Mouse (Mus musculus) CH12.LX (cell line): ENCODE data around the gene Arhgap33.

Source experiments
- CTCF ChIP-seq, 2 experiments: IDR thresholded peaks in 1 of 2; conservative IDR thresholded peaks in 1 of 2; 2 replicates each; pipeline ENCODE4 v1.5.1; 2011 to 2012; ENCODE audit warnings: low read depth in 2 of 2, low read length in 2 of 2, improper control_type of control experiment in 1 of 2, inconsistent platforms in 1 of 2, mild to moderate bottlenecking in 1 of 2, moderate library complexity in 1 of 2
- MAFK ChIP-seq: IDR thresholded peaks from 2 replicates; pipeline ENCODE4 v1.6.1; 2011; ENCODE audit warnings: low read length, improper control_type of control experiment; ENCODE audit not compliant: insufficient replicate concordance
- POLR2AphosphoS2 ChIP-seq: IDR thresholded peaks from 2 replicates; pipeline ENCODE4 v1.6.1; 2011; ENCODE audit warnings: low read depth, low read length, improper control_type of control experiment
- ZMIZ1 ChIP-seq: IDR thresholded peaks from 2 replicates; pipeline ENCODE4 v1.6.1; 2012; ENCODE audit warnings: low read depth, mild to moderate bottlenecking, inconsistent platforms, low read length, improper control_type of control experiment
- ZNF384 ChIP-seq: IDR thresholded peaks from 2 replicates; pipeline ENCODE4 v1.6.1; 2012; ENCODE audit warnings: low read depth, low read length, improper control_type of control experiment, inconsistent platforms

DNA sequence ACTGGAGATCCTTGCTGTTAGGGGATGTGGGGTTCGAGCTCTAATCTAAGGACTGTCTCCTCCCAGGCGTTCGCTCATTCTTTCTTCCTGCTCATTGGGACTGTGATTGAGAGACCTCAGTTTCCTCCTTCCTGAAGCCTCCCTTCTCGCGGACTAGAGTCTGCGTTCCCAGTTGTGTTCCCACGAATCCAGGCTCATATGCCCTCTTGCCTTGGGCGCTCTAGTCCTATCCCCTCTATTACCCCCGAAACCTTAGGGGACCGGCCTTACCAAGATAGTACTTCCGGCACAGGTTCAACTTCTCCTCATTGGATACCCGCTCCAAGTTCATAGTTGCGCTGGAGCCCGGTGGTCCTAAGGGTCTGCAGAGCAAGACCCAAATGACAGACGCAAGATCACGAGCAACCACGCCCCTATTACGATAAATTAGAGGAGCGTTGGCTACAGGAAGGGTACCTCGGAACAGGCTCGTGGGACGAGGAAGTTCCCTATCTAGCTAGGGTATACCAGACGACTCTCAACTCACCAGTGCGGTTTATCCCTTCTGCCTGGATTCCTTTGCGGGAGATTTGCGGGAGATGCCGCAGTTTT is 27.8 kb upstream of the Arhgap33 start:
- no peak for TF ChIP-seq MAFK
- no peak for TF ChIP-seq CTCF (conservative IDR thresholded peaks at IDR 0.05 in 1 of 2, IDR thresholded peaks at IDR 0.05 in 1 of 2; ENCODE audit: low read depth in 2 of 2, low read length in 2 of 2)
- TF ChIP-seq ZMIZ1, result no peak
- TF ChIP-seq ZNF384, result no peak
- no peak for TF ChIP-seq POLR2AphosphoS2
